Mouse (Mus musculus): ENCODE measurements around the gene BC003965. TPM values are rescaled to one million over a fixed set of nuclear protein-coding genes. Genes with fewer than 3 reads are reported as not detected.

BC003965 gene
- total RNA-seq, 1 experiment from 2014 or later = 18.7 TPM

- ATAC-seq (replicated peaks in 1 of 2; ENCODE audit: insufficient read depth in 1 of 2, low FRiP score in 2 of 2, low TSS enrichment in 1 of 2, low read depth in 1 of 2, poor library complexity in 2 of 2, severe bottlenecking in 2 of 2) = peak; percentile 76 to 78
Measured at GRCm38 (mm10) chr17:25210680-25211466, 26.5 kb downstream of the BC003965 start.

GRCm38 (mm10) chr17:25211705-25212104 lies 27.4 kb downstream of the BC003965 start:
- no peak for ATAC-seq (replicated peaks in 1 of 2; ENCODE audit: insufficient read depth in 1 of 2, low FRiP score in 2 of 2, low TSS enrichment in 1 of 2, low read depth in 1 of 2, poor library complexity in 2 of 2, severe bottlenecking in 2 of 2)

- ATAC-seq (replicated peaks in 1 of 2; ENCODE audit: insufficient read depth in 1 of 2, low FRiP score in 2 of 2, low TSS enrichment in 1 of 2, low read depth in 1 of 2, poor library complexity in 2 of 2, severe bottlenecking in 2 of 2) = no peak
Measured at GRCm38 (mm10) chr17:25215431-25215830, 31.1 kb downstream of the BC003965 start.

- ATAC-seq (replicated peaks in 1 of 2; ENCODE audit: insufficient read depth in 1 of 2, low FRiP score in 2 of 2, low TSS enrichment in 1 of 2, low read depth in 1 of 2, poor library complexity in 2 of 2, severe bottlenecking in 2 of 2) = no peak
Measured at GRCm38 (mm10) chr17:25218967-25219366, 34.6 kb downstream of the BC003965 start.

GRCm38 (mm10) chr17:25219492-25220295 lies 35.3 kb downstream of the BC003965 start:
- no peak for ATAC-seq (replicated peaks in 1 of 2; ENCODE audit: insufficient read depth in 1 of 2, low FRiP score in 2 of 2, low TSS enrichment in 1 of 2, low read depth in 1 of 2, poor library complexity in 2 of 2, severe bottlenecking in 2 of 2)

GRCm38 (mm10) chr17:25220746-25221145 lies 36.4 kb downstream of the BC003965 start:
- no peak for ATAC-seq (replicated peaks in 1 of 2; ENCODE audit: insufficient read depth in 1 of 2, low FRiP score in 2 of 2, low TSS enrichment in 1 of 2, low read depth in 1 of 2, poor library complexity in 2 of 2, severe bottlenecking in 2 of 2)

- peak; percentile 8 to 41; a peak in 2 of 4 replicates for ATAC-seq (replicated peaks in 1 of 2; ENCODE audit: insufficient read depth in 1 of 2, low FRiP score in 2 of 2, low TSS enrichment in 1 of 2, low read depth in 1 of 2, poor library complexity in 2 of 2, severe bottlenecking in 2 of 2)
Measured at GRCm38 (mm10) chr17:25221821-25222503, 37.6 kb downstream of the BC003965 start.

GRCm38 (mm10) chr17:25222504-25222940 lies 38.2 kb downstream of the BC003965 start:
- peak; percentile 76 to 91 for ATAC-seq (replicated peaks in 1 of 2; ENCODE audit: insufficient read depth in 1 of 2, low FRiP score in 2 of 2, low TSS enrichment in 1 of 2, low read depth in 1 of 2, poor library complexity in 2 of 2, severe bottlenecking in 2 of 2)

- ATAC-seq (replicated peaks in 1 of 2; ENCODE audit: insufficient read depth in 1 of 2, low FRiP score in 2 of 2, low TSS enrichment in 1 of 2, low read depth in 1 of 2, poor library complexity in 2 of 2, severe bottlenecking in 2 of 2) = 0 out of 4 replicates have a peak, but pooled peaks of 1 of the 2 experiments have one; percentile 10
Measured at GRCm38 (mm10) chr17:25222951-25223601, 38.7 kb downstream of the BC003965 start.

GRCm38 (mm10) chr17:25224586-25225222 lies 40.4 kb downstream of the BC003965 start:
- ATAC-seq (replicated peaks in 1 of 2; ENCODE audit: insufficient read depth in 1 of 2, low FRiP score in 2 of 2, low TSS enrichment in 1 of 2, low read depth in 1 of 2, poor library complexity in 2 of 2, severe bottlenecking in 2 of 2) = no peak

- ATAC-seq (replicated peaks in 1 of 2; ENCODE audit: insufficient read depth in 1 of 2, low FRiP score in 2 of 2, low TSS enrichment in 1 of 2, low read depth in 1 of 2, poor library complexity in 2 of 2, severe bottlenecking in 2 of 2) = no peak
Measured at GRCm38 (mm10) chr17:25225659-25226058, 41.3 kb downstream of the BC003965 start.

GRCm38 (mm10) chr17:25227991-25228390 lies 43.6 kb downstream of the BC003965 start:
- no peak for ATAC-seq (replicated peaks in 1 of 2; ENCODE audit: insufficient read depth in 1 of 2, low FRiP score in 2 of 2, low TSS enrichment in 1 of 2, low read depth in 1 of 2, poor library complexity in 2 of 2, severe bottlenecking in 2 of 2)

- peak; percentile 43 to 54; a peak in 1 of 4 replicates for ATAC-seq (replicated peaks in 1 of 2; ENCODE audit: insufficient read depth in 1 of 2, low FRiP score in 2 of 2, low TSS enrichment in 1 of 2, low read depth in 1 of 2, poor library complexity in 2 of 2, severe bottlenecking in 2 of 2)
Measured at GRCm38 (mm10) chr17:25230014-25230655, 45.8 kb downstream of the BC003965 start.

GRCm38 (mm10) chr17:25230700-25231099 lies 46.3 kb downstream of the BC003965 start:
- no peak for ATAC-seq (replicated peaks in 1 of 2; ENCODE audit: insufficient read depth in 1 of 2, low FRiP score in 2 of 2, low TSS enrichment in 1 of 2, low read depth in 1 of 2, poor library complexity in 2 of 2, severe bottlenecking in 2 of 2)

GRCm38 (mm10) chr17:25231621-25232020 lies 47.3 kb downstream of the BC003965 start:
- 0 out of 4 replicates have a peak, but pooled peaks of 1 of the 2 experiments have one; percentile 30 for ATAC-seq (replicated peaks in 1 of 2; ENCODE audit: insufficient read depth in 1 of 2, low FRiP score in 2 of 2, low TSS enrichment in 1 of 2, low read depth in 1 of 2, poor library complexity in 2 of 2, severe bottlenecking in 2 of 2)

GRCm38 (mm10) chr17:25235635-25236034 lies 51.3 kb downstream of the BC003965 start:
- no peak for ATAC-seq (replicated peaks in 1 of 2; ENCODE audit: insufficient read depth in 1 of 2, low FRiP score in 2 of 2, low TSS enrichment in 1 of 2, low read depth in 1 of 2, poor library complexity in 2 of 2, severe bottlenecking in 2 of 2)
